Mouse (Mus musculus) heart, embryonic 14.5 days (tissue): Measurements from ENCODE around the gene Acss3. TPM values are rescaled to one million over a fixed set of nuclear protein-coding genes. Genes with fewer than 3 reads are reported as not detected.

Source experiments
- ATAC-seq: fragments of 200-750 bp; cut with Nextera tagmentation; 2 replicates; pipeline ENCODE4 v1.8.0; 2017; ENCODE audit warnings: low read depth, moderate TSS enrichment; ENCODE audit not compliant: insufficient number of reproducible peaks, insufficient read depth, low FRiP score
- H3K27ac ChIP-seq, 2 experiments: fragments of 200-500 bp in 1 of 2; fragments of 300-500 bp in 1 of 2; sonication (generic) in 1 of 2; replicated peaks in 1 of 2; 2 replicates each; pipeline ENCODE4 v1.5.1; 2012 to 2014; ENCODE audit warnings: low read depth in 2 of 2, low read length in 2 of 2, control low read depth in 1 of 2, mild to moderate bottlenecking in 1 of 2, mixed read lengths in 1 of 2; ENCODE audit not compliant: control insufficient read depth in 1 of 2, insufficient read depth in 1 of 2
- H3K27me3 ChIP-seq: fragments of 300-500 bp; sonication (generic); 2 replicates; pipeline ENCODE4 v1.6.1; 2014; ENCODE audit warnings: mild to moderate bottlenecking, low read length, control low read depth; ENCODE audit not compliant: control insufficient read depth, insufficient read depth
- H3K36me3 ChIP-seq: fragments of 300-500 bp; sonication (generic); 2 replicates; pipeline ENCODE4 v1.6.1; 2014; ENCODE audit warnings: mild to moderate bottlenecking, control low read depth, low read length, mixed read lengths; ENCODE audit not compliant: control insufficient read depth, insufficient read depth
- H3K4me1 ChIP-seq, 2 experiments: fragments of 200-500 bp in 1 of 2; fragments of 300-500 bp in 1 of 2; sonication (generic) in 1 of 2; 2 replicates each; pipeline ENCODE4 v1.6.1; 2012 to 2014; ENCODE audit warnings: low read length in 2 of 2, control low read depth in 1 of 2, mixed read lengths in 1 of 2; ENCODE audit not compliant: control insufficient read depth in 2 of 2, insufficient read depth in 2 of 2
- H3K4me2 ChIP-seq: fragments of 300-500 bp; sonication (generic); 2 replicates; pipeline ENCODE4 v1.6.1; 2014; ENCODE audit warnings: mild to moderate bottlenecking, low read length
- H3K4me3 ChIP-seq, 2 experiments: fragments of 200-500 bp in 1 of 2; fragments of 300-500 bp in 1 of 2; sonication (generic) in 1 of 2; 2 replicates each; pipeline ENCODE4 v1.5.1; 2012 to 2014; ENCODE audit warnings: low read length in 2 of 2, mild to moderate bottlenecking in 2 of 2, control low read depth in 1 of 2, low read depth in 1 of 2, moderate library complexity in 1 of 2; ENCODE audit not compliant: control insufficient read depth in 1 of 2, insufficient read depth in 1 of 2
- H3K9ac ChIP-seq: fragments of 300-500 bp; sonication (generic); 2 replicates; pipeline ENCODE4 v1.6.1; 2014; ENCODE audit warnings: mild to moderate bottlenecking, low read length
- H3K9me3 ChIP-seq: fragments of 300-500 bp; sonication (generic); 2 replicates; pipeline ENCODE4 v1.6.1; 2016; ENCODE audit warnings: low read length, control low read depth; ENCODE audit not compliant: control insufficient read depth
- WGBS: fragments of 180-500 bp; shearing (Covaris S2); extraction: QIAGEN DNeasy Blood & Tissue Kit; methylation state at CpG from one replicate; pipeline ENCODE4 v1.1.7; 2014; 5-methylcytosine and 5-hydroxymethylcytosine counted together
- polyA plus RNA-seq: library from polyadenylated mRNA; unstranded; fragments of >200 nt; fragmentation: Nextera tagmentation; extraction: Ambion mirVana; gene quantifications from 2 replicates; pipeline ENCODE4 v1.2.1, GENCODE M21; 2014

The Acss3 gene
- polyA plus RNA-seq, 1 experiment from 2014 or later = 4.1 TPM

- Histone ChIP-seq H3K27ac (no peak overlapping the region), H3K27me3 (no peaks in the 10 kb centered on the region), H3K9me3 (no peaks in the 10 kb centered on the region), H3K9ac (no peak overlapping the region), H3K4me3 (no peak overlapping the region), H3K4me2 (no peak overlapping the region), H3K4me1 (0 out of 4 replicates have a peak, but pooled peaks cover 0 to 4% of the 10 kb centered on the region in 2 experiments), H3K36me3 (no peaks in the 10 kb centered on the region)
- ATAC-seq = no peak
- 97% methylated on average over 9 of the region's 9 CpGs for WGBS
Measured at GRCm38 (mm10) chr10:107121301-107121700, 2.2 kb downstream of the Acss3 start.

DNA sequence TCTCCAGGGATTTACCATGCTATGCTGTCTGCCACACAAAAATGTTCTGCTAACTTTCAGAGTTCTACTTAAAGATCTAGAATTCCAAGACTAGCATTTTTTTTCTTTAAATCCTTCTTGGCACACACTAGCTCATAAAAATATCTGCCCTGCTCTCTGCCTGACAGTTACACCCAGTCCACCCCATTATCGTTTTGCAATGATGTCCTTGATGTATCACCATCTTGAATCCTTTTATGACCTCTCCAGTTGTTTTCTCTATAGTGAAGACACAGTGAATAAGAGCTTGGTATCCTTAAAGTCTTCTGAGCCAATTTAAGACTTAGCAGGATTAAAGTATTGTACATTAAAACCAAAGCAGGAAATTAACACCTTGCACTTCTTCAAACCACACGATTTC lies 4.3 kb downstream of the Acss3 start:
- ATAC-seq = no peak
- Histone ChIP-seq H3K9me3 (no peaks in the 10 kb centered on the region), H3K27me3 (no peaks in the 10 kb centered on the region), H3K4me2 (no peak overlapping the region), H3K36me3 (no peaks in the 10 kb centered on the region), H3K27ac (no peak overlapping the region), H3K4me1 (0 out of 4 replicates have a peak, but pooled peaks cover 0 to 4% of the 10 kb centered on the region in 2 experiments), H3K4me3 (no peak overlapping the region), H3K9ac (no peak overlapping the region)
- WGBS = 83% methylated on average over 2 of the region's 2 CpGs

DNA sequence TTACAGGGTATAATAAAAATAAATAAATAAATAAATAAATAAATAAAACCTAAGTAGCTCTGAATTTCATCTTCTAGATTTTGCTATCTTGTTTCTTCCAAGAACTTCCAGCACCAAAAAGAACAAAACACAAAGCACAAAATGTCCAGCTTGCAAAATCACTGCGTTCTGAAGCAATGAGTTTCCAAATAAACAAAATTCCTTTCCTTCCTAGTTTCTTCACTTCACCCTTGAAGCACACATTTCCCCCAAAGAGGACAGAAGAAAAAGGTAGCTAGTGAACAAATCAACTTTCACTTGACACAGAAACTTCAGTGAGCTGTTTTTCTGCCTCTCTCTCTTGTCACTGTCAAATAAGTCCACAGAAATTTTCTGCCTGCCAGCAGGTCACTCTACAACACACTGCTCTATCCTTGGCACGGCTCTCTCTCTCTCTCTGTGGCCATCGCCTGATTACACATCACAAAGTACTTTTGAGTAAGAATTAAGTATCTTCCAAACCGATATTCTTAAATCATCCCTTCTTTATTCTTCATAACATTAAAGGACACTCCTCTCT lies 6.7 kb downstream of the Acss3 start:
- WGBS = 53% methylated on average over 4 of the region's 4 CpGs
- ATAC-seq = no peak
- H3K9ac ChIP-seq = no peak overlapping the region
- H3K27me3 ChIP-seq = no peaks in the 10 kb centered on the region
- H3K4me1 ChIP-seq = no peaks in the 10 kb centered on the region
- no peaks in the 10 kb centered on the region for H3K36me3 ChIP-seq
- H3K4me2 ChIP-seq = no peak overlapping the region
- H3K27ac ChIP-seq = no peak overlapping the region
- no peak overlapping the region for H3K4me3 ChIP-seq
- no peaks in the 10 kb centered on the region for H3K9me3 ChIP-seq

GRCm38 (mm10) chr10:107115930-107116642 lies 7.4 kb downstream of the Acss3 start:
- no peak overlapping the region for H3K9ac ChIP-seq
- no peak for ATAC-seq
- 49% methylated on average over 1 of the region's 1 CpGs for WGBS
- H3K9me3 ChIP-seq = no peaks in the 10 kb centered on the region
- H3K27ac ChIP-seq = no peak overlapping the region
- no peaks in the 10 kb centered on the region for H3K36me3 ChIP-seq
- no peak overlapping the region for H3K4me3 ChIP-seq
- H3K4me2 ChIP-seq = no peak overlapping the region
- H3K4me1 ChIP-seq = no peaks in the 10 kb centered on the region
- no peaks in the 10 kb centered on the region for H3K27me3 ChIP-seq

DNA sequence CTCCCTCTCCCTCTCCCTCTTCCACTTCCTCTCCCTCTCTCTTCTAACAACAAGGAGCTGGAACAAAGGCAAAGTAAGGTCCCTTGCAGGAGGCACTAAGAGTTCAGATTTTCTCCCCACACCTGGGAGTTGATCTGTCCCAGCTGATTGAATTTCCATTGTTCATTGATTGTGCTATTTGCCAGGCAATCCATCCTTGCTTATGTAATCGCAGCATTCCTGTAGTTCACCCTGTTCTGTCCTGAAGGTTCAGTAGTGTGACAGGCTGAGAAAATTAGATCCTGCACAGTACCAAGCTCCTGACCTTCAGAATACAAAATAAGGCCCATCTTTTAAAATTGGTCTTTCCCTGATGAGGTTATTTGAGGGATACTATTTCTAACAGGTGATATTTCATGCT lies 8.3 kb downstream of the Acss3 start:
- Histone ChIP-seq H3K4me3 (no peak overlapping the region), H3K4me1 (no peaks in the 10 kb centered on the region), H3K27me3 (no peaks in the 10 kb centered on the region), H3K9ac (no peak overlapping the region), H3K27ac (no peak overlapping the region), H3K9me3 (no peaks in the 10 kb centered on the region), H3K4me2 (no peak overlapping the region), H3K36me3 (no peaks in the 10 kb centered on the region)
- no peak for ATAC-seq
- 57% methylated on average over 1 of the region's 1 CpGs for WGBS

DNA sequence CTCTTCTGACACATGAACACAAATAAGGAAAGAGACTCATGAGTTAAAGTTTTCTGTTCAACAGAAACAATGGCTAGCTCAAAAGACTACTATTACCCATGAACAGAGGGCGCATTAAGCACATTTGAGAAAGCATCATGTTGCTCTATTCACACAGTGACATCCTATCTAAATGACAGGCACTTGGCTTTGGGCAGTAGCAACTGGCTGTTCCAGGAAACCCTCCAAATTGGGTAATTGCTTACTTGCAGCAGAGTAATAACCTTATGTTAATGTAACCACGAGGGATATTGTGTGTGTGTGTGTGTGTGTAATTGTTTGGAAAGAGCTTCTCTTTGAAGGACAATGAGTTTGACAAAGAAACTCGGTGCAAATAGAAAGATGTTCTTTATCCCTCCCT lies 29.0 kb downstream of the Acss3 start:
- Histone ChIP-seq H3K4me2 (no peak overlapping the region), H3K9me3 (no peaks in the 10 kb centered on the region), H3K36me3 (no peaks in the 10 kb centered on the region), H3K27ac (no peak overlapping the region), H3K9ac (no peak overlapping the region), H3K27me3 (no peaks in the 10 kb centered on the region), H3K4me1 (no peaks in the 10 kb centered on the region), H3K4me3 (no peak overlapping the region)
- ATAC-seq = no peak
- 67% methylated on average over 3 of the region's 3 CpGs for WGBS

GRCm38 (mm10) chr10:107053846-107054624 lies 69.4 kb downstream of the Acss3 start:
- no peak for ATAC-seq
- Histone ChIP-seq H3K4me3 (no peak overlapping the region), H3K4me1 (no peaks in the 10 kb centered on the region), H3K36me3 (no peaks in the 10 kb centered on the region), H3K9ac (no peak overlapping the region), H3K27ac (no peak overlapping the region), H3K9me3 (no peaks in the 10 kb centered on the region), H3K4me2 (no peak overlapping the region), H3K27me3 (no peaks in the 10 kb centered on the region)
- WGBS = 63% methylated on average over 4 of the region's 4 CpGs
